Mouse (Mus musculus) gastrocnemius, postnatal 14 days (tissue): ENCODE results near the gene Cbr2. TPM values are rescaled to one million over a fixed set of nuclear protein-coding genes. Genes with fewer than 3 reads are reported as not detected.
"Not testable (repeated sequence)": the region's sequence is repeated elsewhere in the genome, so short reads cannot be mapped to it uniquely, and the experiment has no call there.

Experiments
- DNase-seq: peaks from one replicate; pipeline ENCODE4 v3.0.0; 2021; ENCODE audit warnings: mixed read lengths
- intact Hi-C: fragments of 180-260 bp; cut with DNase I; formaldehyde crosslinking; loops from one replicate; pipeline ENCODE4 v1.15.1; 2025; ENCODE audit warnings: low total_unique reads
- total RNA-seq, 2 experiments: library from RNA; stranded (reverse); gene quantifications; 2 replicates each; pipeline ENCODE4 v1.2.3; 2021

Cbr2 gene
- total RNA-seq, 2 experiments from 2014 or later = 10.6 to 14.4 TPM

DNA sequence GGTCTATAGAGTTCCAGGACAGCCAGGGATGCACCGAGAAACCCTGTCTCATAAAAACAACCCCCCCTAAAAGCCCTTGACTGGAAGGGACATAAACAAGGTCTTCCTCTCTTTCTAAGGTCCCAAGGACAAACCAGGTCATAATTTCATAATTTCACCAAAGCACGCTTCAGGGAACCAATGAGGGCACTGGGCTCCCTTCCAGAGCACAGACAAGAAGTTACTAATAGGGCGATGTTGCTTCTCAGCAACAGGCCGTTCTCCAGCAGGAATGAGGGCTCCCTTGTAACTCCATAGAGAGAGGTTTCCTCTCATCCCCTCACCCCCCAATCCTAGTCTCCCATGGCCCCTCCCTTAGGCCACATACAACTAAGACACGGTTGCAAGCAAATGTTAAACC, 9.1 kb upstream of the Cbr2 start:
- intact Hi-C loops = no loop called here
- DNase-seq = no peak

- intact Hi-C loops = no loop called here
- DNase-seq = no peak
These were observed 4.5 kb upstream of the Cbr2 start for GRCm38 (mm10) chr11:120736424-120736823.

DNA sequence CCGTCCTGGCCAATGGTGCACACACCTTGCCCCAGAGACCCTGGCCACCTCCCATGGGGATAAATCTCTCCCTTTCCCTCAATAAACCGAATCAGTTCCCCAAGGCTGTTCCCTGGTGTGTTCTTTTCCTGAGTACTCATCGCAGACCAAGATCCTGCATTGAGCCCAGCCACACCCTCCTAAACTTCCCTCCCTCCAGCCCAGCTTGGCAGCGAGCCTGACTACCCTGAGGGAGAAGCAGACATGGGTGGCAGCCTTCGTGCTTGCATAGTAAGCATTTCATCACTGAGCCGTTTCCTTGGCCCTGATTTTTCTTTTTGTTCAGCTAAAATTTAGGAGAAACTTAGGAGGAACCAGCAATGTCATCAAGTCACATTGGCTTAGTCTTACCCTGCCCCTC, 1.6 kb upstream of the Cbr2 start:
- intact Hi-C loops = no loop called here
- peak; percentile 55 for DNase-seq

- no peak for DNase-seq
- intact Hi-C loops = no loop called here
These were observed 519 bp downstream of the Cbr2 start for GRCm38 (mm10) chr11:120731395-120731794.

DNA sequence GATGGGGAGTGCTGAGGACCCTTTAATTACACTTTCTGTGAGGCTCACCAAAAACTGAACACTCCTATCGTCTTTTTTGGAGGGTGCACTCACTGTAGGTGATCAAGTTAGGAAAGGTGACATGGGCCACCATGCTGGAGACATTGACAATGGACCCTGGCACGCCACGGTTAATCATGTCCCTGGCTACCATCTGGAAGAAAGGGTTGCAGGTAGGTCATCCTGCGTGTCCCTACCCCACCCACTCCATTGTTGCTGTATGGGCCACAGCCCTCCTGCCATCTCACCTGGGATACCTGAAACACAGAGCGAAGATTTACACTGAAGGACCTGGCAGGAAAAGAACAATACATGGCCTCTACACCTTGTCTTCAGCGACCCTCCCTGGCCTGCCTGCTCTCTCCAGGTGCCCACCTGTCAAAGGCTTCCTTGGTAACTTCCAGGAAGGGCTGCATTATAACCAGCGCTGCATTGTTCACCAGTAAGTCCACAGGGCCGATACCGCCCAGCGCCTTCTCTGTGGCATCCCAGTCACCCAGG, 1.5 kb downstream of the Cbr2 start:
- no peak for DNase-seq
- intact Hi-C loops = no loop called here

DNA sequence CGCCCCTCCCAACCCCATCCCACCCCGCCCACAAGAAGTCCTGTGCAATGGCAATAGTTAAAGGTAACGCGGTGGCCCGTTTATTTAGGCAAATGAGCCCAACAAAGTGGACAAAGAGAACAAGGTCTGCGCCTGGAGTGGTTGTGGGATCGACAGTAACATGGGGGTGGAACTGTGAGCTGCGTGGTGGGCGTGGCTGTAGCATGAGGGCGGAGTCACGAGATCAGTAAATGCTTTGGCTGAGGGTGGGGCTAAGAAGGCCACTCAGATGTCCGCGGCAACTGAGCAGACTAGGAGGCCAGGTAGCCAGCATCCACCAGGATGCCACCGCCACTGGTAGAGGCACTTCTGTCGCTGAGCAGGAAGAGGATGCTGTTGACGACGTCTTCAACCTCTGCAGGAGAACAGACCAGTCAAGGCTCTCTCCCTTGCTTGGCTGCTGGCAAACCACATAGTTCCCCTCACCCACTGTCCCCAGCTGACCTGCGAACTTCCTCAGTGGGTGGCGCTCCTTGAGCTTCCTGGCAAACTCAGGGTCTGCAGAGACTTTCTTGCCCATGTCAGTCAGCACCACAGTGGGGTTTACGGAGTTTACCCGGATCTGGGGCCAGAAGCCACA, 2.4 kb downstream of the Cbr2 start:
- DNase-seq, intact Hi-C loops: not testable (repeated sequence)

DNA sequence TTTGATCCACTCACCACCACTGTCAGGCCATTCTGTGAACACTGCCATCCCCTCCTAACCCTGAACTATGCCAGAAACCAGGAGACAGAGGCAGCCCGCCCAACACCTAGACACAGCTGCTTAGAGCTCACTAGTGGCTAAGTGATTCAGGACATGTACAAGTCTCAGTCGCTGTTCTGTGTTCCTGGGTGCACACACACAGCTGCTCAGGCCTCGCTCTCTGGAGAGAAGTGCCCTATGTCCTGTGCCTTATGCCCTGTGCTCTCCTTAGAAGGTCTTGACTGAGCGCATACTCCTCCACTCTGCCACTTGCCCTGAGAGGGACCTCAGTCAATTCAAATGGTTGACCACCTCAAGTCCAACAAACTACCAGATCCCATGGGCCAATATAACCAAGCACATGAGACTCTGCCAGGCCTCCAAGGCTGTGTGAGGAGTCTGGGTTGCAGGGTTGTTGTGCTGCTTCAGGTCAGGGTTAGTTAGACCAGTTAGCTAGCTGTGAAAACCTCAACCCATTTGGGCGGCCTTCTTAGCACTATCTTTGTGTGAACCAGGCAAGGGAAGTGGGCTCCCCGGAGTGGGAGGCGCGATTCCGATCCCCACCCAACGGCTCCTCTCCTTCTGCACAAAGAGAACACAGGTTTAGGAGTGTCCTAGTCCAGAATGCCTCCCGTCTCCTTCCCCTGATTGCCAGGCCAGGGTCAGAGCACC, 3.2 kb downstream of the Cbr2 start:
- no peak for DNase-seq
- intact Hi-C loops = no loop called here

- intact Hi-C loops = no loop called here
- no peak for DNase-seq
These were observed 4.3 kb downstream of the Cbr2 start for GRCm38 (mm10) chr11:120727564-120727963.

- DNase-seq = peak; percentile 89
- intact Hi-C loops = no loop called here
These were observed 4.8 kb downstream of the Cbr2 start, which contains the start of gene Dcxr for GRCm38 (mm10) chr11:120727169-120727527. Gene Dcxr, minus strand, starts transcription at chr11:120727281.

DNA sequence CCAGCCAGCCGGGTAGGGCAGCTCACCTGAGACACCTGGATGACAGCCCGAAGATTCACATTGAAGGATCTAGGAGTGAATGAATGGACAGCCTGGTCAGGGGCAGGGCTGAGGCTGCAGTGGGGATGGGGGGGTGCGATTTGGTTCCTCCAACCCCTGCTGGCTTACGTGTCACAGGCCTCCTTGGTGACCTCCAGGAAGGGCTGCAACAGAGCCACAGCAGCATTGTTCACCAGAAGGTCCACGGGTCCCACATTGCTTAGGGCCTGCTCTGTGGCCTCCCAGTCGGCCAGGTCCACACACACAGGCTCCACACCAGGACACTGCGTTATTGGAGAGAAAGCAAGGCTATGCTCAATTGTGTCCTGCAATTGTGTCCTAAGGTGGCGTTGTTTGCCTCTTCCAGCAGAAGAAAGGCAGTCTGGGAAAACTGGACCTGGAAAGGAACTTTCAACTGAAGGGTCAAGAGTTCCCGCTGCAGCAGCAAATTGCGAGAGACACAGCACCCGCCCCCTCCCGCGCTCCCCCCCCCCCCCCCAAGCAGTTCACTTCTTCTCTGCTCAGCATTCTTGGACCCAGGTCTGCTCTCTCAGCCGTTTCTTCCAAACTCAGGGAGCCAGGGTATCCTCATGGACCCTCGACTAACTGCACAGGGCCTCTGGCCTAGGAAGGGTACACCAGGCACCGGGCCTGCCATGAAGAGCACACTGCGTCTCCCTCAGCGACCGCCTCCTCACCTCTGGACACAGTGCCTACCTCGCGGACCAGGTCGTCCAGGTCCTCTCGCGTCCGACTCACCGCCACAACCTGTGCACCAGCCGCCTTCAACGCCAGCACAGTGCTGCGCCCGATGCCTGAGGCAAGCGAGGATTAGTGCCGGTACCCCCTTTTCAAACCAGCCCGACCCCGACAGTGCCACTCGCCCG, 5.4 kb downstream of the Cbr2 start:
- intact Hi-C loops = no loop called here
- DNase-seq = no peak

- intact Hi-C loops = no loop called here
- no peak for DNase-seq
These were observed 8.4 kb downstream of the Cbr2 start for GRCm38 (mm10) chr11:120723509-120723908.

GRCm38 (mm10) chr11:120722761-120723382, 9.0 kb downstream of the Cbr2 start:
- intact Hi-C loops = no loop called here

DNA sequence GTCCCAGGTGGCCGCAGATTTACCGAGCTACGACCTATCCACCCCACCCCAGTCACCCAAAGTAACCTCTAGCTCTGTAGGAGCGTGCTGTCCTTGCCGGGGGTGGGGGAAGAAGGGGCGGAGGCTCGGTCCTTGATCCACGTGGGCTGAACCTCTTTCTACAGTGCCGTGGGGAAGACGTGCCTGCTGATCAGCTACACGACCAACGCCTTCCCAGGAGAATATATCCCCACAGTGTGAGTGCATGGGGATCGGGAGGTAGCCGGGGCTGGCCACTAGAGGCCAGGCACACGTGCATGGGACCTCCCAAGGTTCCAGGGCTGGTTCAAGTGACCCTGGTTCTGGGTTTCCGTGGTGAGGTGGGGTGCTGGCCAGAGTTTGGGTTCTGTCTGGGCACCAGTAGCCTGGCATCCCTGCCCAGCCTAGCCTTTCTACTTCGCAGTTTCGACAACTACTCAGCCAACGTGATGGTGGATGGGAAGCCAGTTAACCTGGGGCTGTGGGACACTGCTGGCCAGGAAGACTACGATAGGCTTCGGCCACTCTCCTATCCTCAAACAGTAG, 9.8 kb downstream of the Cbr2 start:
- no peak for DNase-seq
- intact Hi-C loops = no loop called here

More at GRCm38 (mm10) chr11:120722761-120723382, 9.0 kb downstream of the Cbr2 start:
- no peak for DNase-seq

DNA sequence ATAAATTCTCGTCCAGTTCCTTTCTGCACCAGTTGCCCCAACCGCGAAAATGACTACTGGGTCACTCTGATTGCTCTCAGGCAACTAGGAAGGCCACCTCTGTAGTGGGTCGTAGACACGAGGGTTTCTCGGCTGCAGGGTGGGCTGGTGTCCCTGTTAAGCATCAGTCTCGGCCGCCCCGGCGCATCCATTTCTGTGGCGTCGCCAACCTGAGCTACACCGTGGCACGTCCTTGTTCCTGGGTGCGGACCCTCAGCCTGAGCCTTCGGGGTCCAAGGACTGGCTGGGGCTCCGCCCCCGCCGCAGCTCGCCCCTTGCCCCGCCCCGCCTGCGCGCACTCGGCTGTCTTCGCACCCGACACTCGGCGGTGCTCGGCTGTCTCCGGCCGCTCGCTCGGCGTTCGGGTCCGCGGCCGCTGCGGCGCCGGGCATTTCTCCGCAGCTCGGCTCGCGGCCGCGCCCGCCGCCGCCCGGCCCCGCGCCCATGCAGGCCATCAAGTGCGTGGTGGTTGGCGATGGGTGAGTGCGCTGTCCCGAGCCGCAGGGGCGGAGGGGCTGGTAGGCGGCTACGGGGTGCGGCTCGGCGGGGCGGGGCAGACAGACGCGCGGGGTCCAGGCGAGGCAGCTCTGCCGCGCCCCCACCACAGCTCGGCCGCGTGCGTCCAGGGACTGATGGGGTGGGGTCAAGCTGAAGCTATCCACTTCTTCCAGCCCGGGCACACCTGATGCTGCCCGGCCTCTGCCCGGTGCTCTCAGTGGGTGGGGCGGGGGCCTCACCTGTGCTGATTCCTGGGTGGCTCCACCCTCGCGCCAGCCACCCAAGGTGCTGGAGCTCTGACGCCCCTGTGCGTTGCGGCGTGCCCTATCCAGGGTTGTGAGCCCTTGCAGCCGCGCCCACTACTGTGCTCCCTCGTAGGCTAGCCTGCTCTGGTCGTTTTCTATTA, 10.5 kb downstream of the Cbr2 start, which contains the start of gene Rac3:
Rac3 (plus strand) TSS at position 347 of the 943 bp plus-strand sequence.
- intact Hi-C loops = loop anchor here (2.0 kb wide), 1 partner anchor 53 kb away; no protein-coding TSS in a partner anchor
- DNase-seq = peak; percentile 67

- peak; percentile 89 for DNase-seq
- intact Hi-C loops = loop anchor here (2.0 kb wide), 1 partner anchor 54 kb away; no protein-coding TSS in a partner anchor
These were observed 11.5 kb downstream of the Cbr2 start for GRCm38 (mm10) chr11:120720450-120720849.

DNA sequence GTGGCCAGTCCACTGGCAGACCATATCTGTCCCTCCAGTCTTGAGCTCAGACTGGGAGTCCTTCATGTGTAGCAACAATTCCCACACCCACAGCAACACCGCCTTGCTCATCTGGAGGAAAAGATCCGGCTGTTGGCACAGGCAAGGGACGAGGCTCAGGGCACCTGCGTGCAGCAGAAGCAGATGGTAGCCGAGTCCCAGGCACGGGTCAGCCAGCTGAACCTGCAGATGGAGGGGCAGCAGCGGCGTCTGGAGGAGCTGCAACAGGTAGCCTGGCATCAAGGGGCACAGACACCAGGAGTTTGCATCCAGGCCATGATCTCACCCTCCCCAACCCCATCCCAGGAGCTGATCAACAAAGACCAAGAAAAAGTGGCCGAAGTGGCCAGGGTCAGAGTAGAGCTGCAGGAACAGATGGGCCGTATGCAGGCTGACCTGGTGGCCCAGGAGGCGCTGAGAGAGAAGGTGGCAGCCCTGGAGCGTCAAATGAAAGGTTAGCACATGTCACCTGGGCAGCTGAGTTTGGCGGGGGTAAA, 12.0 kb downstream of the Cbr2 start:
- DNase-seq = no peak
- intact Hi-C loops = loop anchor here (2.0 kb wide), 2 partner anchors 55 to 61 kb away; no protein-coding TSS in a partner anchor

- intact Hi-C loops = loop anchor here (2.0 kb wide), 1 partner anchor 62 kb away; no protein-coding TSS in a partner anchor
- DNase-seq = no peak
These were observed 12.7 kb downstream of the Cbr2 start for GRCm38 (mm10) chr11:120719242-120719641.

DNA sequence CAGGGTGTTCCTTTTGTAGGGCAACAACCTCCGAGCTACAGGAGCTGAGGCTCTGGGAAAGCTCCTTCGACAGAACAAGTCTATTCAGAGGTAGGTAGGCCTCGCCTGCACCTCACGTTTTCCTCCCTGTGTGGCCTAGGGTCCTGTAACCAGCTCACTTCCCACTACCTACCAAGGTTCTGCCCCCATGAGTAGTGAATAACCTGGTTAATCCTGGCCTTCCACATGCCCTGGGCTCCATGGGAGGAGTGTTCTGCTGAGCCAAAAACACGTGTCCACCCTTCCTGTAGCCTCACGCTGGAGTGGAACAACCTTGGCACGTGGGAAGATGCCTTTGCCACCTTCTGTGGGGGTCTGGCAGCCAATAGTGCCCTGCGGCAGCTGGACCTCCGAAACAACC, 16.8 kb downstream of the Cbr2 start:
- intact Hi-C loops = no loop called here
- no peak for DNase-seq
